Mouse (Mus musculus) erythroblast, embryonic 14.5 days (primary cell): ENCODE data around the gene Dync1i2.

Experiments used
- GATA1 ChIP-seq: IDR thresholded peaks from 2 replicates; pipeline ENCODE4 v1.6.1; 2012; ENCODE audit warnings: low read length, inconsistent platforms, mixed read lengths
- TAL1 ChIP-seq: IDR thresholded peaks from 3 replicates; pipeline ENCODE4 v1.6.1; 2012; ENCODE audit warnings: low read length, inconsistent platforms, mixed read lengths

GRCm38 (mm10) chr2:71295844-71296243, 84.3 kb downstream of the Dync1i2 start:
- TF ChIP-seq GATA1, result no peak
- TF ChIP-seq TAL1, result no peak
